Mouse (Mus musculus) megakaryocyte, embryonic 14.5 days (primary cell): ENCODE measurements around the gene Bnip3.

Experiments used
- FLI1 ChIP-seq: IDR thresholded peaks from 2 replicates; pipeline ENCODE4 v1.6.1; 2012; ENCODE audit warnings: low read length, inconsistent platforms, mixed read lengths
- GATA1 ChIP-seq: IDR thresholded peaks from 3 replicates; pipeline ENCODE4 v1.6.1; 2012; ENCODE audit warnings: mixed read lengths, low read length, inconsistent platforms, borderline replicate concordance

DNA sequence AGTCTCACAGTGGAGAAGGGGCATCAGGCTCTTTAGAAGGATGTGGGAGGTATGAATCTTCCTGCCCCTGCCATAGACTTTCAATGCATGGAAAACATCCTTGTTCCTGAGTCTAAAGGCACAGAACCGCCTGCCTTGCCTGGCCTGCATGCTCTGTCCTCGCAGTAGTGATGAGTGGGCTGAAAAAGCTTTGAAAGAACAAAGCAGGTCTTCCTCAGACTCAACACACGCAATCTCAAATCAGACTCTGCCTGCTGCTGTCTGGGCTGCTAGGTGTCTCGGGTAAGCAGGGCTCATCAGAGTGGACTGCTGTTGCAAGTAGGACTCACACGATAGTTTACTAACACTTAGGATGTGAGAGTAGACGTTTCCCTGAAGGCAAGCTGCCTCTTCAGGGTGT is 47.8 kb upstream of the Bnip3 start:
- TF ChIP-seq GATA1 (no peak), FLI1 (no peak)
